Mouse (Mus musculus) liver, adult 2 months (tissue): ENCODE results near the gene Zfp777.

Source experiments
- CTCF ChIP-seq: fragments of 200-500 bp; IDR thresholded peaks from 2 replicates; pipeline ENCODE4 v1.5.1; 2011; ENCODE audit warnings: low read depth, low read length, control low read depth
- POLR2A ChIP-seq: fragments of 200-500 bp; IDR thresholded peaks from 2 replicates; pipeline ENCODE4 v1.6.1; 2011; ENCODE audit warnings: low read length, control low read depth; ENCODE audit not compliant: insufficient read depth; ENCODE audit errors: extremely low read depth

- TF ChIP-seq POLR2A (no peak), CTCF (no peak)
Observed at GRCm38 (mm10) chr6:48022672-48023071, 26.0 kb downstream of the Zfp777 start.
